Mouse (Mus musculus) small intestine, adult 2 months (tissue): ENCODE data around the gene Acp4. TPM values are rescaled to one million over a fixed set of nuclear protein-coding genes. Genes with fewer than 3 reads are reported as not detected.
"Not testable (repeated sequence)": the region's sequence is repeated elsewhere in the genome, so short reads cannot be mapped to it uniquely, and the experiment has no call there.

Experiments
- H3K27ac ChIP-seq: fragments of 200-500 bp; 2 replicates; pipeline ENCODE4 v1.5.1; 2012; ENCODE audit warnings: low read depth, low read length, control low read depth, inconsistent platforms; ENCODE audit not compliant: insufficient read depth
- H3K27me3 ChIP-seq: fragments of 200-500 bp; 2 replicates; pipeline ENCODE4 v1.6.1; 2012; ENCODE audit warnings: mild to moderate bottlenecking, moderate library complexity, low read length, inconsistent platforms; ENCODE audit not compliant: control insufficient read depth, insufficient read depth
- H3K36me3 ChIP-seq: fragments of 200-500 bp; 2 replicates; pipeline ENCODE4 v1.6.1; 2012; ENCODE audit warnings: mild to moderate bottlenecking, low read length, control low read depth, inconsistent platforms; ENCODE audit not compliant: control insufficient read depth, insufficient read depth
- H3K4me1 ChIP-seq: fragments of 200-500 bp; 2 replicates; pipeline ENCODE4 v1.6.1; 2012; ENCODE audit warnings: low read length, inconsistent platforms, mixed read lengths; ENCODE audit not compliant: control insufficient read depth, insufficient read depth, insufficient read length
- H3K4me3 ChIP-seq: fragments of 200-500 bp; 2 replicates; pipeline ENCODE4 v1.5.1; 2012; ENCODE audit warnings: low read depth, mild to moderate bottlenecking, control low read depth, inconsistent platforms, low read length, moderate library complexity
- CTCF ChIP-seq: fragments of 200-500 bp; IDR thresholded peaks from 2 replicates; pipeline ENCODE4 v1.5.1; 2012; ENCODE audit warnings: low read depth, mild to moderate bottlenecking, control low read depth, inconsistent platforms, low read length, moderate library complexity, mixed read lengths; ENCODE audit not compliant: insufficient replicate concordance, insufficient read length; ENCODE audit errors: extremely low read depth
- POLR2A ChIP-seq: fragments of 200-500 bp; IDR thresholded peaks from 2 replicates; pipeline ENCODE4 v1.6.1; 2012; ENCODE audit warnings: low read depth, mild to moderate bottlenecking, control low read depth, inconsistent platforms, low read length, moderate library complexity
- WGBS: fragments of 180-500 bp; shearing (Covaris S2); methylation state at CpG from one replicate; pipeline ENCODE4 v1.1.7; 2018; 5-methylcytosine and 5-hydroxymethylcytosine counted together
- polyA plus RNA-seq: library from polyadenylated mRNA; depleted of rRNA; stranded (reverse); fragments of >200 nt; gene quantifications from 2 replicates; pipeline ENCODE4 v1.2.3, GENCODE M21; 2012; rRNA removed

The Acp4 gene
- polyA plus RNA-seq, 1 experiment: not detected

DNA sequence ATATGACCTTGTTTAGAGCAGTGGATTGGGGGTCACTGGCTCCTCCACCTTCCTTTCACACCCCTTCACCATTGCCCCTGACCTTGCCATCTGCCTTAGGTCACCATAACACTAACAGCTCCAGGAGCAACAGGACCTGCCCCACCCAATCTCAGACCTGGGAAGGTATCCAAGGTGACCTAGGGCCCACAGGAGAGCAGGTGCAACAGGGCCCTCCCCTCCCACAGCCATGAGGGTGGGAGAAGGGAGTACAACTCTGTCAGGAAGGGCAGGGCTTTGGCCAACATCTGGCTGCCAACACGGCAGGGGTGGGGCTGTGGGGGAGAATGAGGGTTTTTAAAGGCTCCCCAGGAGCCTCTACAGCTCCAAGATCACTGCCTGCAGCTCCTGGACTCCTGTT is 32.1 kb downstream of the Acp4 start, which contains the start of gene Klk1:
Gene Klk1 (plus strand): TSS at position 285 of the 400 bp plus-strand sequence.
- H3K4me3 ChIP-seq: no peak within 1 kb of the TSS
- no peaks in the 10 kb centered on the region for H3K27me3 ChIP-seq
- peaks cover 13% of the 10 kb centered on the region; the same call in 1 of the 2 replicates for H3K4me1 ChIP-seq
- WGBS: 7% methylated on average over 1 of the region's 1 CpGs
- no peaks in the 10 kb centered on the region for H3K36me3 ChIP-seq
- no peak for TF ChIP-seq POLR2A
- no peak for TF ChIP-seq CTCF
- peak within 1 kb of the TSS; percentile 2; the same call in 1 of the 2 replicates for H3K27ac ChIP-seq

DNA sequence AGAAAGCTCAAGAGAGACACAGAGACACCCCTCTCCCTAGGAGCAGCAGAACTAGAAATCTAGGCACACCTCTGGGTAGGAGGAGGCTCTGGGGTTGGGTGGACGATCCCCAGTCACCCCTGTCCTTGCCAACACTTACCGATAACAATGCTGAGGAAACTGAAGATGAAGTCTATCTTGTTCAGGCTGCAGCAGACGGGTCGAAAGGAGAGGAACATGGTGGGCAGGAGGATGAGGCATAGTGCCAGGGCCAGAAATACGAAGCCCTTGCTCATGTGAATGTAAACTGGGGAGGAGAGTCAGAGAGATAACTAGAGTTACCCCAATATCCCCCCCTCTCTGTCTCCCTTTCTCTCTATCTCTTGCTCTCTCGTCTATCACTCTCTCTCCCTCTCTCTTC is 34.8 kb downstream of the Acp4 start:
- not testable (repeated sequence) for H3K27me3 ChIP-seq, H3K27ac ChIP-seq, H3K36me3 ChIP-seq, H3K4me3 ChIP-seq
- peaks cover 13% of the 10 kb centered on the region; the same call in 1 of the 2 replicates for H3K4me1 ChIP-seq
- WGBS: 76% methylated on average over 6 of the region's 6 CpGs

- not testable (repeated sequence) for H3K36me3 ChIP-seq
Observed at GRCm38 (mm10) chr7:44221601-44222000, 35.6 kb downstream of the Acp4 start.

DNA sequence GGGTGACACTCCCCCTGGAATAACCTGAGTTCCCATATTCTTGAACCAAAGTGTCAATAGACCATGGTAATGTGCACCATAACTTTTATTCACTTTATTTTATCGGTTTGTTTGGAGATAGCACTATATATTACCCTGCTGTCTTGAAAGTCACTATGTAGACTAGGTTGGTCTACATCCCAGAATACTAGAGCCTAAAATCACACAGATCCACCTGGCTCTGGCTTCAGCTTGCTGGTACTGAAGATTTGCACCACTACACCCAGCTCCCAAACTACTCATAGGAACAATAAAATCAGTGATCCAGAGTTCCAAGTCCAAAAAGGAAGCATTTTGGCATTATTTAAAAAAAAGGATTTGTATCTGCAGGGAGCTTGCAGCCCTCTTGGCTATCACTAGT is 41.5 kb downstream of the Acp4 start, which contains the start of gene Klk1b5:
Gene Klk1b5 (plus strand): TSS at position 301 of the 400 bp plus-strand sequence.
- no peak within 1 kb of the TSS for H3K4me3 ChIP-seq
- H3K27me3 ChIP-seq: no peaks in the 10 kb centered on the region
- H3K36me3 ChIP-seq: no peaks in the 10 kb centered on the region
- H3K4me1 ChIP-seq: peaks cover 11% of the 10 kb centered on the region; the same call in 1 of the 2 replicates
- 84% methylated on average over 1 of the region's 1 CpGs for WGBS
- no peak within 1 kb of the TSS for H3K27ac ChIP-seq
- no peak for TF ChIP-seq POLR2A
- TF ChIP-seq CTCF: no peak

More at GRCm38 (mm10) chr7:44221601-44222000, 35.6 kb downstream of the Acp4 start:
- H3K27me3 ChIP-seq, H3K4me3 ChIP-seq: not testable (repeated sequence)
- 28% methylated on average over 9 of the region's 10 CpGs for WGBS
- Histone ChIP-seq H3K27ac (peak overlapping the region; percentile 6; the same call in 1 of the 2 replicates), H3K4me1 (peaks cover 15% of the 10 kb centered on the region; the same call in 1 of the 2 replicates)

DNA sequence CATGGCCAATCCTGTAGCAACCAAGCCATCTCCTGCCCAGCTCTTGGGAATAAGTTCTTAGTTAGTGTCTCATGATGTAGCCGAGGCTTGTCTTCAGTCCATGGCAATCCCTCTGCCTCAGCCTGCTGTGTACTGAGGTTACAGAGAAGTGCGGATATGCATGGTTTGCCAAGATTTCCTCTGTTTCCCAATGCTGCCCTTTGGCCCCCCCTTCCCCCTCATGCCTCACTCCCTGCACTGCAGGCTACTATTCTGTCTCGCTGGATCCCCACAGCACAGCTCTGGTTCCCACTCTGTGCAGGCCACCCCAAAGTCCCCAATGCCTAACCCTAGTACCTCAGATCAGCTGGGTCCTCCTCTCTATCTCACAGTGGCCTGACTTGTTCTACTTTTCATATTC is 48.9 kb downstream of the Acp4 start:
- Histone ChIP-seq H3K27me3 (no peaks in the 10 kb centered on the region), H3K27ac (no peak overlapping the region), H3K4me3 (no peak overlapping the region), H3K4me1 (no peaks in the 10 kb centered on the region), H3K36me3 (no peaks in the 10 kb centered on the region)
- TF ChIP-seq POLR2A: no peak
- no peak for TF ChIP-seq CTCF
- WGBS: 84% methylated on average over 3 of the region's 3 CpGs

- not testable (repeated sequence) for H3K27me3 ChIP-seq, H3K36me3 ChIP-seq, H3K27ac ChIP-seq, H3K4me1 ChIP-seq, H3K4me3 ChIP-seq
- WGBS: 12% methylated on average over 3 of the region's 3 CpGs
Observed at GRCm38 (mm10) chr7:44207135-44207534, 50.0 kb downstream of the Acp4 start, which contains the start of gene Klk1b4. Klk1b4 (plus strand) TSS chr7:44207435.

Other genes with a start within 250 kb of the Acp4 start
- 0.13 TPM in 1 of 2 replicates, not detected in the other for gene Klk1b26, start 245.2 kb downstream of the Acp4 start, polyA plus RNA-seq
- gene Klk1b27, start 205.1 kb downstream of the Acp4 start, polyA plus RNA-seq: 0.52 and 0.65 TPM in 2 replicates
- not detected in 2 replicates for gene Klk1b21, start 155.1 kb downstream of the Acp4 start, polyA plus RNA-seq
- gene Klk1b22, start 144.7 kb downstream of the Acp4 start, polyA plus RNA-seq: not detected in 2 replicates
- gene Klk1b16, start 120.6 kb downstream of the Acp4 start, polyA plus RNA-seq: not detected in 2 replicates
- gene Klk1b24, start 69.1 kb downstream of the Acp4 start, polyA plus RNA-seq: 1.9 TPM in 1 of 2 replicates, not detected in the other
- 0.19 and 4.6 TPM in 2 replicates for gene Klk1b3, start 59.2 kb downstream of the Acp4 start, polyA plus RNA-seq
- 10.1 TPM in 1 of 2 replicates, not detected in the other for gene Klk1b4, start 49.9 kb downstream of the Acp4 start, polyA plus RNA-seq
- gene Klk1b5, start 41.4 kb downstream of the Acp4 start, polyA plus RNA-seq: 0.28 and 19.2 TPM in 2 replicates
- gene Klk1, start 32.0 kb downstream of the Acp4 start, polyA plus RNA-seq: 153 and 2,676 TPM in 2 replicates
- not detected in 2 replicates for gene Gm36864, start 21.2 kb downstream of the Acp4 start, polyA plus RNA-seq
- gene 1700028J19Rik, start 10.7 kb downstream of the Acp4 start, polyA plus RNA-seq: 0.77 and 1.9 TPM in 2 replicates
- gene 2410002F23Rik, start 10.7 kb downstream of the Acp4 start, polyA plus RNA-seq: 43.4 and 66.3 TPM in 2 replicates
- gene Gm15517, start 4.1 kb upstream of the Acp4 start, polyA plus RNA-seq: not detected in 2 replicates
- gene Clec11a, start 49.5 kb upstream of the Acp4 start, polyA plus RNA-seq: 0.82 and 1.3 TPM in 2 replicates
- 0.81 and 2.1 TPM in 2 replicates for gene Shank1, start 52.9 kb upstream of the Acp4 start, polyA plus RNA-seq
- gene Syt3, start 126.7 kb upstream of the Acp4 start, polyA plus RNA-seq: 1.1 and 1.8 TPM in 2 replicates
- 0.43 TPM in 1 of 2 replicates, not detected in the other for gene 1700008O03Rik, start 128.4 kb upstream of the Acp4 start, polyA plus RNA-seq
- gene Lrrc4b, start 171.6 kb upstream of the Acp4 start, polyA plus RNA-seq: 1.1 TPM in 2 replicates
- gene Aspdh, start 208.0 kb upstream of the Acp4 start, polyA plus RNA-seq: 2.2 and 3.2 TPM in 2 replicates
- 85.6 and 99.2 TPM in 2 replicates for gene Josd2, start 210.6 kb upstream of the Acp4 start, polyA plus RNA-seq
- gene Emc10, start 239.2 kb upstream of the Acp4 start, polyA plus RNA-seq: 157 and 256 TPM in 2 replicates
- 0.88 and 2.0 TPM in 2 replicates for gene Fam71e1, start 239.2 kb upstream of the Acp4 start, polyA plus RNA-seq